23 mouse cellular contexts compared by ENCODE assay signal in the genomic region with DNA sequence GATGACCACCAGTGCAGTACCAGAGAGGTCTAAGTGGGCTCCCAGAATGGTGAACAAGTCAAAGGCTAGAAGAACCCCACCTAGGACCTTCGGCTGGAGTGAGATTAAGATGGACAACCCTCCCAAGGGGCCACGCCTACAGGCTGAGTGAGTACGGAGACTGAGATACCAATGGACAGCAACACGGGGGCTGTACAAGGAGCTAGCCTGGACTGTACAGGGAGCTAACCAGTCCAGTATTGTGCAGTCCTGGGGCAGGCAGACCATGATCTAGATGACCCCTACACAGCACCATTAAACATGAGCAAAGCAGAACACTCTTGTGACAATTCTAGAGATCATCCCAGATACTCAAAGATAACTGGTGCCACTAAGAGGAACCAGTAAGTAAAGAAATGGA.
"Had no signal": no experiment of that assay in that cellular context is flagged by ENCODE, and none has a peak within 500 bp of the region (broad histone marks: within the 10 kb centered on the region; RNA-seq: fewer than 3 reads in every experiment).

No protein-coding gene starts in this region.

- H3K36me3 ChIP-seq: kidney, embryonic 15.5 days; limb, embryonic 12.5 days; limb, embryonic 15.5 days; midbrain, embryonic 12.5 days; neural tube, embryonic 13.5 days; stomach, embryonic 15.5 days had no signal

- H3K27ac ChIP-seq: kidney, embryonic 15.5 days; limb, embryonic 12.5 days; limb, embryonic 15.5 days; liver, embryonic 14.5 days; macrophage; midbrain, embryonic 12.5 days; neural tube, embryonic 13.5 days; stomach, embryonic 15.5 days had no signal

- H3K9me3 ChIP-seq: kidney, embryonic 15.5 days; limb, embryonic 12.5 days; limb, embryonic 15.5 days; midbrain, embryonic 12.5 days; neural tube, embryonic 13.5 days; stomach, embryonic 15.5 days had no signal

- H3K4me2 ChIP-seq: kidney, embryonic 15.5 days; limb, embryonic 12.5 days; limb, embryonic 15.5 days; liver, embryonic 11.5 days; lung, embryonic 14.5 days; midbrain, embryonic 12.5 days; neural tube, embryonic 13.5 days; stomach, embryonic 15.5 days had no signal

- H3K27me3 ChIP-seq: kidney, embryonic 15.5 days; limb, embryonic 12.5 days; limb, embryonic 15.5 days; midbrain, embryonic 12.5 days; neural tube, embryonic 13.5 days; stomach, embryonic 15.5 days had no signal

- ATAC-seq: liver, postnatal 0 days; lung, postnatal 0 days had no signal

- H3K4me3 ChIP-seq: kidney, embryonic 15.5 days; limb, embryonic 12.5 days; limb, embryonic 15.5 days; midbrain, embryonic 12.5 days; myocyte; neural tube, embryonic 13.5 days; stomach, embryonic 15.5 days had no signal

- H3K9ac ChIP-seq: kidney, embryonic 15.5 days; limb, embryonic 12.5 days; limb, embryonic 15.5 days; liver, embryonic 14.5 days; liver, postnatal 0 days; lung, embryonic 14.5 days; midbrain, embryonic 12.5 days; neural tube, embryonic 13.5 days; stomach, embryonic 15.5 days had no signal

- H3K4me1 ChIP-seq: kidney, embryonic 15.5 days; limb, embryonic 12.5 days; limb, embryonic 15.5 days; midbrain, embryonic 12.5 days; neural tube, embryonic 13.5 days; stomach, embryonic 15.5 days had no signal

- DNase-seq: kidney, adult 2 months; kidney, postnatal 14 days; kidney, postnatal 4 days; left cerebral cortex, postnatal 4 days; liver, postnatal 0 days; lung, embryonic 14.5 days; retina, postnatal 1 day; right cerebral cortex, postnatal 25 days; spleen, adult 18-20 months; thymus, adult 2 months; thymus, postnatal 14 days; thymus, postnatal 4 days had no signal
